Mouse (Mus musculus) retina, embryonic 14.5 days (tissue): Measurements from ENCODE around the gene Hnrnph1.
A peak's percentile ranks its signal among the peaks of the same experiment; 100 is the strongest.

ENCODE experiments used
- DNase-seq: peaks from one replicate; pipeline ENCODE4 v3.0.0-alpha.2; 2015; ENCODE audit warnings: low spot score

Hnrnph1 gene

GRCm38 (mm10) chr11:50403367-50404014 is 26.7 kb downstream of the Hnrnph1 start:
- DNase-seq, result no peak

- no peak for DNase-seq
Observed at GRCm38 (mm10) chr11:50407235-50407634, 30.4 kb downstream of the Hnrnph1 start.

DNA sequence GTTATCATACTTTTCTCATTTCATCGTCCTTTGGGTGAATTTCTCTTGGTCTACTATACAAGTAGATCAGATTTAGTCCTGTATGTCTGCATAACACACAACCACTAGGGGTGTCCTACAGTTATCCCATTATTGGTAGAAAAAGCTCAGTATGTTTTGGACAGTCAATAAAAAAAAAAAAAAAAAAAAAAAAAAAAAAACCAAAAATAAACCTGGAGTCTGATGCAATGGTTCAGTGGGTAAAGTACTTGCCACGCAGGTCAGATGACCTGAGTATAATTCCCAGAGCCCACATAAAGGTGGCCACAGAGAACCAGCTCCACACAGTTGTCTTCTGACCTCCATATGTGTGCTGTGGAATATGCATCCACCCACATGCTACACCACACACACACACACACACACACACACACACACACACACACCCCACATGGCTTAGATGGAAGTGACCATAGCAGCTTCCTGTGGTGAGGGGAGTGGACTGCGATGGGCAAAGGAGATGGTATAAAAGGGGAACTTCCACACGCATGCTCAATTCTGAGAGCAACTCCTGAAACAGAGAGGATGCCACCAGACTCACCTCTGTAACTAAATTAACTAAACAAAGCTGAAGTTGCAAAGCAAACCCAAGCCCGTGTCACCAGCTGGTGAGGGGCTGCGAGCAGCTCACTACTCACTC is 38.9 kb downstream of the Hnrnph1 start:
- DNase-seq, result no peak

GRCm38 (mm10) chr11:50417856-50418255 is 41.1 kb downstream of the Hnrnph1 start:
- no peak for DNase-seq

GRCm38 (mm10) chr11:50421461-50421860 is 44.7 kb downstream of the Hnrnph1 start:
- no peak for DNase-seq

- DNase-seq, result peak; percentile 92
Observed at GRCm38 (mm10) chr11:50421934-50422780, 45.4 kb downstream of the Hnrnph1 start.

GRCm38 (mm10) chr11:50426056-50426455 is 49.3 kb downstream of the Hnrnph1 start:
- no peak for DNase-seq

- peak; percentile 89 for DNase-seq
Observed at GRCm38 (mm10) chr11:50430277-50431133, 53.7 kb downstream of the Hnrnph1 start, which contains the start of gene Rufy1. Gene Rufy1 (minus strand): TSS chr11:50431125.

DNA sequence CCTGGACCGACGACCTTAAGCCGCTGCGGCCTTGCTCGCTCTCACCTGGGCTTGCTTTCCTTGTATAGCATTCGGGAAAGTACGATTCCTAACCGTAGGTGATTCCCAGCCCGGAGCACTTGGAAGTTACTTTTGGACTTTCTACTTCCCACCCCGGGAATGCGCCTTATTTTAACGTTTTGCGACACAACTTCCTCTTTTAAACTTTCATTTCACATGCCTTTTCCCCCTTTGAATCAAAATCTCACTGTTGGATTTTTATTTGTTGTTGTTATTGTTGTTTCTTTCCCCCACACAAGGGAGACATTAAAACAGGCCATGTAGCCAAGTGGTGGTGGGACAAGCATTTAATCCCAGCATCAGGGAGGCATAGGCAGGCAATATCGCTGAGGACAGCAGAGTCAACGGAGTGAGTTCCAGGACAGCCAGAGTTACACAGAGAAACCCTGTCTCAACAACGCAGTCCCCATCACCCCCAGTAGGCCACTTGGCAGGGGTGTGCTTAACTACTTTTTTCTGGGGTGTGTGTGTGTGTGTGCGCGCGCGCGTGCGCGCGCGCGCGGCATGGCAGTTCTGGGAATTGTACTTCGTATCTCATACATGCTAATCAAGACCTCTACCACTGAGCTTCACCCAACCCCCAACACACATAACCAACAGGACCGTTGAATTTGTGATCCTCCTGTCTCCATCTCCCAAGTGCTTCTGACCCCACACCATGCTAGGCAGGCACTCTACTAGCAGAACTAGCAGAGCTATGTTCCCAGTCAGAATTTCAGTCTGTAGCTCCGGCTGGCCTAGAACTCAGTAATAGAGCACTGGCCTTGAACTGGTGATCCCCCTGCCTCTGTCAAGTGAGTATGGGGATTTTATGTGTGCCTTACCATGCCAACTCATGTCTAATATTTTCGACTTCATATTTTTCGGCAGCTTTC is 54.6 kb downstream of the Hnrnph1 start:
- peak; percentile 32 for DNase-seq

DNA sequence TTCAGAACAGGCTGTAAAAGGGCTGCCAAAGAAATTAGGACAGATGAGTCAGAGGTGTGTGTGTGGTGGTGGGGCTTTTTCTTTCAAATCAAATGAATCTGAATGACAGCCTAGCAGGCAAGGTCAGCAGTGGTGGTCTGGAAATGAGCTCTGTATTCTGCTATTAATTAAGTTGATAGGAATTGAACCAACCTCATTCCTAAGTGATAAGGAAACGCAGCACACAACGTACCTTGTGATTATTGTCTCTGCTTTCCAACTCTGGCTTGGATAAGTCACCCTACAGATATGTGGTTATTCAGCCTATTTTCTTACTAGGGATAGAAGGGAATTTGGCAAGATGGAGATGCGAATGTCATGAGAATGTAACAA is 55.3 kb downstream of the Hnrnph1 start:
- no peak for DNase-seq

GRCm38 (mm10) chr11:50432896-50433295 is 56.1 kb downstream of the Hnrnph1 start:
- no peak for DNase-seq
